ENCODE assay signal across 9 mouse cellular contexts in genomic region chr1:189882886-189883285, GRCm38 (mm10). TPM values are rescaled to one million over a fixed set of nuclear protein-coding genes. Genes with fewer than 3 reads are reported as not detected.
DNase-seq lines count a peak whose midpoint lies in the region; ATAC-seq and TF ChIP-seq lines count a peak whose summit lies in the region.
"Had no signal": no experiment of that assay in that cellular context is flagged by ENCODE, and none has a peak within 500 bp of the region (broad histone marks: within the 10 kb centered on the region; RNA-seq: fewer than 3 reads in every experiment).

No protein-coding gene starts in this region.

- peak in 1 of 2 experiments; percentile 68 for DNase-seq in heart, adult 2 months
- DNase-seq in gastrocnemius, postnatal 10 days: peak; percentile 66
- peak; percentile 70 for DNase-seq in left cerebral cortex, postnatal 4 days
- peak; percentile 65 for DNase-seq in midbrain, embryonic 14.5 days
- DNase-seq in thymus, postnatal 25 days: peak; percentile 80

- no peak overlapping the region for H3K27ac ChIP-seq in heart, adult 2 months
- H3K27ac ChIP-seq in heart, embryonic 11.5 days (ENCODE audit: low read depth, low read length): no peak overlapping the region
- H3K27ac ChIP-seq in bone marrow macrophage, adult 2 months (ENCODE audit: insufficient read depth, low read depth, low read length): no peak overlapping the region
- H3K27ac ChIP-seq in midbrain, embryonic 14.5 days (replicated peaks; ENCODE audit: low read depth, low read length): no peak overlapping the region
- H3K27ac ChIP-seq: hindbrain, embryonic 15.5 days had no signal

- intact Hi-C loops in heart, adult 2 months (cut with DNase I): loop anchor here (1.0 kb wide), 1 partner anchor 182 kb away; no protein-coding TSS in a partner anchor
- intact Hi-C loops in left cerebral cortex, postnatal 4 days (cut with DNase I): loop anchor here (5.0 to 10.0 kb wide), 2 partner anchors 181 to 912 kb away; no protein-coding TSS in a partner anchor

- H3K27me3 ChIP-seq in heart, adult 2 months (ENCODE audit: control insufficient read depth, insufficient read depth, low read length): no peaks in the 10 kb centered on the region
- no peaks in the 10 kb centered on the region for H3K27me3 ChIP-seq in heart, embryonic 11.5 days (ENCODE audit: control insufficient read depth, insufficient read depth, low read length)
- no peaks in the 10 kb centered on the region for H3K27me3 ChIP-seq in C2C12 (ENCODE audit: control insufficient read depth, insufficient read depth, insufficient read length)
- H3K27me3 ChIP-seq in midbrain, embryonic 14.5 days (ENCODE audit: control insufficient read depth, insufficient read depth, low read length): no peaks in the 10 kb centered on the region
- H3K27me3 ChIP-seq: hindbrain, embryonic 15.5 days had no signal

- WGBS in heart, adult 2 months: 57% methylated on average over 7 of the region's 7 CpGs
- WGBS in heart, embryonic 11.5 days (ENCODE audit: insufficient replicate concordance): 64% methylated on average over 7 of the region's 7 CpGs
- 49% methylated on average over 7 of the region's 7 CpGs for WGBS in midbrain, embryonic 14.5 days

- H3K9me3 ChIP-seq in heart, embryonic 11.5 days (replicated peaks; ENCODE audit: control insufficient read depth, low read length): no peaks in the 10 kb centered on the region
- no peaks in the 10 kb centered on the region for H3K9me3 ChIP-seq in midbrain, embryonic 14.5 days (ENCODE audit: control insufficient read depth, low read length)
- H3K9me3 ChIP-seq: hindbrain, embryonic 15.5 days had no signal

- no peak for TF ChIP-seq POLR2A in heart, adult 2 months (IDR thresholded peaks at IDR 0.05; ENCODE audit: insufficient read depth, low read depth, low read length)
- no peak for TF ChIP-seq POLR2A in bone marrow macrophage, adult 2 months (IDR thresholded peaks at IDR 0.05; ENCODE audit: borderline replicate concordance, low read depth, low read length)

- peaks cover 10% of the 10 kb centered on the region for H3K4me1 ChIP-seq in heart, adult 2 months (ENCODE audit: control insufficient read depth, insufficient read depth, low read length)
- H3K4me1 ChIP-seq in heart, embryonic 11.5 days (ENCODE audit: control insufficient read depth, insufficient read depth, low read length): peaks cover 15% of the 10 kb centered on the region
- H3K4me1 ChIP-seq in bone marrow macrophage, adult 2 months (ENCODE audit: control insufficient read depth, insufficient read depth, low read length): no peaks in the 10 kb centered on the region
- peaks cover 6% of the 10 kb centered on the region; the same call in 1 of the 2 replicates for H3K4me1 ChIP-seq in midbrain, embryonic 14.5 days (ENCODE audit: control insufficient read depth, insufficient read depth, low read length)

- no peak overlapping the region for H3K4me2 ChIP-seq in heart, embryonic 11.5 days
- H3K4me2 ChIP-seq in midbrain, embryonic 14.5 days (ENCODE audit: low read length): no peak overlapping the region
- H3K4me2 ChIP-seq: hindbrain, embryonic 15.5 days had no signal

- TF ChIP-seq EP300 in heart, adult 2 months (IDR thresholded peaks at IDR 0.05; ENCODE audit: insufficient read depth, low read depth, low read length): 0 out of 2 replicates have a peak, but pooled peaks have one; percentile 33

- H3K4me3 ChIP-seq in heart, adult 2 months: no peak overlapping the region
- no peak overlapping the region for H3K4me3 ChIP-seq in heart, embryonic 11.5 days (ENCODE audit: low read depth, low read length)
- H3K4me3 ChIP-seq in C2C12 (ENCODE audit: insufficient read depth, poor library complexity, severe bottlenecking): no peak overlapping the region
- no peak overlapping the region for H3K4me3 ChIP-seq in bone marrow macrophage, adult 2 months (ENCODE audit: insufficient read depth, low read length)
- H3K4me3 ChIP-seq in midbrain, embryonic 14.5 days (replicated peaks; ENCODE audit: low read depth, low read length): no peak overlapping the region
- H3K4me3 ChIP-seq: hindbrain, embryonic 15.5 days had no signal

- no peaks in the 10 kb centered on the region for H3K79me3 ChIP-seq in C2C12 (ENCODE audit: low read depth)

- no peaks in the 10 kb centered on the region for H3K79me2 ChIP-seq in heart, adult 2 months (replicated peaks; ENCODE audit: control insufficient read depth, insufficient read depth, low read length)
- no peaks in the 10 kb centered on the region for H3K79me2 ChIP-seq in C2C12 (ENCODE audit: control insufficient read depth, insufficient read depth)

- ATAC-seq in heart, embryonic 11.5 days (replicated peaks; ENCODE audit: insufficient number of reproducible peaks, low FRiP score, low TSS enrichment): no peak; the same call in 1 of the 2 replicates
- no peak for ATAC-seq in midbrain, embryonic 14.5 days (ENCODE audit: low FRiP score, low TSS enrichment)

- no peak overlapping the region for H3ac ChIP-seq in C2C12 (ENCODE audit: control insufficient read depth, insufficient read length, low read depth)

- H3K36me3 ChIP-seq in heart, adult 2 months (ENCODE audit: control insufficient read depth, insufficient read depth, low read length): no peaks in the 10 kb centered on the region
- H3K36me3 ChIP-seq in heart, embryonic 11.5 days (ENCODE audit: control insufficient read depth, insufficient read depth, low read length): peaks cover 7% of the 10 kb centered on the region; the same call in 1 of the 2 replicates
- peaks cover 11% of the 10 kb centered on the region for H3K36me3 ChIP-seq in C2C12 (ENCODE audit: control insufficient read depth, insufficient read depth)
- H3K36me3 ChIP-seq in midbrain, embryonic 14.5 days (ENCODE audit: control insufficient read depth, insufficient read depth, low read length): no peaks in the 10 kb centered on the region
- H3K36me3 ChIP-seq: hindbrain, embryonic 15.5 days had no signal

- no peak overlapping the region for H3K9ac ChIP-seq in heart, adult 2 months (ENCODE audit: low read depth, low read length)
- H3K9ac ChIP-seq in heart, embryonic 11.5 days (ENCODE audit: low read depth, low read length): no peak overlapping the region
- no peak overlapping the region for H3K9ac ChIP-seq in midbrain, embryonic 14.5 days (replicated peaks; ENCODE audit: low read length)
- H3K9ac ChIP-seq: hindbrain, embryonic 15.5 days had no signal

- TF ChIP-seq CTCF in heart, adult 2 months (IDR thresholded peaks at IDR 0.05): peak; percentile 90
- peak; percentile 27 for TF ChIP-seq CTCF in C2C12 (IDR thresholded peaks at IDR 0.05; ENCODE audit: control insufficient read depth, insufficient read depth, insufficient read length)
- TF ChIP-seq CTCF in bone marrow macrophage, adult 2 months (IDR thresholded peaks at IDR 0.05; ENCODE audit: low read depth, low read length): peak; percentile 64

TF ChIP-seq in C2C12, 6 proteins besides CTCF, POLR2A, EP300 and RAD21:
- TF ChIP-seq MYOD1 (IDR thresholded peaks at IDR 0.05; ENCODE audit: control insufficient read depth, insufficient read length, low read depth): peak; percentile 9
- no peak for TF ChIP-seq USF1 (IDR thresholded peaks at IDR 0.05; ENCODE audit: low read depth)
- no peak for TF ChIP-seq MAX (IDR thresholded peaks at IDR 0.05)
- TF ChIP-seq FOSL1 (IDR thresholded peaks at IDR 0.05; ENCODE audit: insufficient read depth, low read length, poor library complexity, severe bottlenecking): no peak
- TF ChIP-seq MYOG (IDR thresholded peaks at IDR 0.05; ENCODE audit: control insufficient read depth, extremely low read depth, insufficient read length): no peak
- TF ChIP-seq CEBPB (IDR thresholded peaks at IDR 0.05; ENCODE audit: low read depth): no peak

RNA-seq across cellular contexts. Expression of gene Smyd2, which starts 39.3 kb away (rescaled TPM):
- total RNA-seq in heart, adult 2 months (2021): 10 to 100 TPM; 81.5 to 99.2 TPM
- polyA plus RNA-seq in heart, adult 2 months (2012; rRNA removed): 117 and 142 TPM in 2 replicates
- polyA plus RNA-seq in heart, embryonic 11.5 days (2014; fragmentation: Nextera tagmentation; extraction: Ambion mirVana): 150 and 161 TPM in 2 replicates
- polyA plus RNA-seq in C2C12 (2012; fragmentation: generic; extraction: Trizol): 91.0 TPM
- polyA plus RNA-seq in bone marrow macrophage, adult 2 months (2012; ENCODE audit: insufficient read depth, insufficient read length, missing spikeins): 17.2 and 17.3 TPM in 2 replicates
- total RNA-seq in gastrocnemius, postnatal 10 days (2021): 100 to 1,000 TPM; 165 to 188 TPM
- 100 to 1,000 TPM; 120 to 128 TPM for total RNA-seq in left cerebral cortex, postnatal 4 days (2021)
- 63.9 and 69.5 TPM in 2 replicates for polyA plus RNA-seq in midbrain, embryonic 14.5 days (2014; fragmentation: Nextera tagmentation; extraction: Ambion mirVana)

Comparison
In these comparisons a context has a peak if more than half of its experiments do, and no peak if none do; other contexts are left out.
1. CTCF ChIP-seq: peak in every context shown above with its lines; median percentile 90 in heart, adult 2 months; 64 in bone marrow macrophage, adult 2 months; 27 in C2C12.